Mouse (Mus musculus): ENCODE results near the gene Abcg2.
A peak's percentile ranks its signal among the peaks of the same experiment; 100 is the strongest.

Gene Abcg2

GRCm38 (mm10) chr6:58639391-58639790 is 55.1 kb downstream of the Abcg2 start:
- no peak for DNase-seq

- DNase-seq = peak; percentile 61
These were observed 56.2 kb downstream of the Abcg2 start for GRCm38 (mm10) chr6:58640333-58641018.

- no peak for DNase-seq
These were observed 56.9 kb downstream of the Abcg2 start for GRCm38 (mm10) chr6:58641056-58641799.

- no peak for DNase-seq
These were observed 57.9 kb downstream of the Abcg2 start for GRCm38 (mm10) chr6:58642191-58642590.

GRCm38 (mm10) chr6:58644586-58644985 is 60.3 kb downstream of the Abcg2 start:
- no peak for DNase-seq

GRCm38 (mm10) chr6:58648100-58648749 is 63.9 kb downstream of the Abcg2 start:
- DNase-seq = no peak

GRCm38 (mm10) chr6:58650136-58650535 is 65.8 kb downstream of the Abcg2 start:
- DNase-seq = no peak

- DNase-seq = no peak
These were observed 66.7 kb downstream of the Abcg2 start for GRCm38 (mm10) chr6:58651038-58651437.

- no peak for DNase-seq
These were observed 76.7 kb downstream of the Abcg2 start for GRCm38 (mm10) chr6:58660951-58661575.

- no peak for DNase-seq
These were observed 93.5 kb downstream of the Abcg2 start for GRCm38 (mm10) chr6:58677802-58678201.

- DNase-seq = no peak
These were observed 94.2 kb downstream of the Abcg2 start for GRCm38 (mm10) chr6:58678530-58678929.

GRCm38 (mm10) chr6:58691584-58691983 is 107.3 kb downstream of the Abcg2 start:
- no peak for DNase-seq

- no peak for DNase-seq
These were observed 109.9 kb downstream of the Abcg2 start for GRCm38 (mm10) chr6:58694257-58694656.

GRCm38 (mm10) chr6:58694765-58695164 is 110.4 kb downstream of the Abcg2 start:
- DNase-seq = no peak

GRCm38 (mm10) chr6:58710369-58710768 is 126.0 kb downstream of the Abcg2 start:
- DNase-seq = no peak

GRCm38 (mm10) chr6:58711909-58712308 is 127.6 kb downstream of the Abcg2 start:
- no peak for DNase-seq

GRCm38 (mm10) chr6:58733851-58734250 is 149.5 kb downstream of the Abcg2 start:
- no peak for DNase-seq

GRCm38 (mm10) chr6:58735090-58735489 is 150.8 kb downstream of the Abcg2 start:
- DNase-seq = no peak

Measured in thymus, postnatal 14 days (tissue).